Mouse (Mus musculus) lung, postnatal 0 days (tissue): ENCODE data around the gene Drd4. TPM values are rescaled to one million over a fixed set of nuclear protein-coding genes. Genes with fewer than 3 reads are reported as not detected.

Source experiments
- ATAC-seq: fragments of 200-750 bp; cut with Nextera tagmentation; 2 replicates; pipeline ENCODE4 v1.8.0; 2017; ENCODE audit warnings: moderate library complexity
- DNase-seq: peaks from one replicate; pipeline ENCODE4 v3.0.0-alpha.2; 2016; ENCODE audit warnings: low spot score
- H3K27ac ChIP-seq: fragments of 300-500 bp; sonication (generic); 2 replicates; pipeline ENCODE4 v1.5.1; 2014; ENCODE audit warnings: antibody characterized with exemption, mild to moderate bottlenecking, low read length, mixed read lengths
- H3K27me3 ChIP-seq: fragments of 300-500 bp; sonication (generic); replicated peaks from 2 replicates; pipeline ENCODE4 v1.6.1; 2014; ENCODE audit warnings: low read length, mixed read lengths; ENCODE audit not compliant: insufficient read depth
- H3K36me3 ChIP-seq: fragments of 300-500 bp; sonication (generic); 2 replicates; pipeline ENCODE4 v1.6.1; 2014; ENCODE audit warnings: low read length, mixed read lengths; ENCODE audit not compliant: insufficient read depth
- H3K4me1 ChIP-seq: fragments of 300-500 bp; sonication (generic); 2 replicates; pipeline ENCODE4 v1.6.1; 2014; ENCODE audit warnings: antibody characterized with exemption, low read depth, low read length, mixed read lengths; ENCODE audit not compliant: insufficient read depth
- H3K4me2 ChIP-seq: fragments of 300-500 bp; sonication (generic); replicated peaks from 2 replicates; pipeline ENCODE4 v1.6.1; 2014; ENCODE audit warnings: low read depth, mild to moderate bottlenecking, low read length, moderate library complexity, mixed read lengths
- H3K4me3 ChIP-seq: fragments of 300-500 bp; sonication (generic); 2 replicates; pipeline ENCODE4 v1.5.1; 2014; ENCODE audit warnings: low read depth, low read length
- H3K9ac ChIP-seq: fragments of 300-500 bp; sonication (generic); replicated peaks from 2 replicates; pipeline ENCODE4 v1.6.1; 2014; ENCODE audit warnings: low read depth, mild to moderate bottlenecking
- H3K9me3 ChIP-seq: fragments of 300-500 bp; sonication (generic); 2 replicates; pipeline ENCODE4 v1.6.1; 2016; ENCODE audit warnings: low read length, mixed read lengths
- CTCF ChIP-seq: IDR thresholded peaks from 2 replicates; pipeline ENCODE4 v1.5.1; 2016; ENCODE audit warnings: antibody characterized with exemption, mild to moderate bottlenecking
- EP300 ChIP-seq: IDR thresholded peaks from 2 replicates; pipeline ENCODE4 v1.6.1; 2016; ENCODE audit warnings: antibody characterized with exemption, mild to moderate bottlenecking, control low read depth
- WGBS: fragments of 180-500 bp; shearing (Covaris S2); extraction: QIAGEN DNeasy Blood & Tissue Kit; methylation state at CpG from one replicate; pipeline ENCODE4 v1.1.7; 2014; 5-methylcytosine and 5-hydroxymethylcytosine counted together
- polyA plus RNA-seq: library from polyadenylated mRNA; unstranded; fragments of >200 nt; fragmentation: Nextera tagmentation; extraction: Ambion mirVana; gene quantifications from 2 replicates; pipeline ENCODE4 v1.2.1, GENCODE M21; 2015

Gene Drd4
- polyA plus RNA-seq, 1 experiment from 2014 or later, result 0.12 TPM

- WGBS, result 27% methylated on average over 12 of the region's 12 CpGs
- H3K4me3 ChIP-seq, result peak overlapping the region; percentile 89; the same call in 1 of the 2 replicates
- ATAC-seq, result peak; percentile 44
Observed at GRCm38 (mm10) chr7:141264761-141265410, 26.9 kb upstream of the Drd4 start.

GRCm38 (mm10) chr7:141265411-141265738, 26.4 kb upstream of the Drd4 start:
- no peak for ATAC-seq
- H3K4me1 ChIP-seq, result peaks cover 9% of the 10 kb centered on the region; the same call in 1 of the 2 replicates

More at GRCm38 (mm10) chr7:141264761-141265410, 26.9 kb upstream of the Drd4 start:
- TF ChIP-seq EP300 (no peak), CTCF (peak; percentile 75)
- Histone ChIP-seq H3K9ac (no peak overlapping the region; the same call in 1 of the 2 replicates), H3K27ac (no peak overlapping the region), H3K4me2 (peak overlapping the region; percentile 72), H3K27me3 (no peaks in the 10 kb centered on the region), H3K36me3 (peaks cover 36% of the 10 kb centered on the region; the same call in 1 of the 2 replicates), H3K9me3 (no peaks in the 10 kb centered on the region), H3K4me1 (peaks cover 9% of the 10 kb centered on the region; the same call in 1 of the 2 replicates)
- peak; percentile 67 for DNase-seq

GRCm38 (mm10) chr7:141265739-141266561, 25.9 kb upstream of the Drd4 start, which contains the start of gene Irf7:
Gene Irf7, minus strand, starts transcription at chr7:141266481.
- Histone ChIP-seq H3K9me3 (no peaks in the 10 kb centered on the region), H3K36me3 (peaks cover 26% of the 10 kb centered on the region; the same call in 1 of the 2 replicates), H3K4me3 (peak within 1 kb of the TSS; percentile 89), H3K9ac (peak within 1 kb of the TSS; percentile 74), H3K27ac (peak within 1 kb of the TSS; percentile 90), H3K4me1 (peaks cover 9% of the 10 kb centered on the region; the same call in 1 of the 2 replicates), H3K4me2 (peak within 1 kb of the TSS; percentile 72), H3K27me3 (no peaks in the 10 kb centered on the region)
- 2% methylated on average over 25 of the region's 25 CpGs for WGBS
- ATAC-seq, result peak; percentile 91
- TF ChIP-seq EP300 (no peak), CTCF (no peak)
- peak; percentile 94 for DNase-seq

More at GRCm38 (mm10) chr7:141265411-141265738, 26.4 kb upstream of the Drd4 start:
- Histone ChIP-seq H3K9ac (no peak overlapping the region; the same call in 1 of the 2 replicates), H3K9me3 (no peaks in the 10 kb centered on the region), H3K4me3 (peak overlapping the region; percentile 89), H3K36me3 (peaks cover 32% of the 10 kb centered on the region; the same call in 1 of the 2 replicates), H3K27me3 (no peaks in the 10 kb centered on the region), H3K4me2 (peak overlapping the region; percentile 72), H3K27ac (no peak overlapping the region)
- WGBS, result 38% methylated on average over 11 of the region's 11 CpGs
- no peak for TF ChIP-seq EP300
- no peak for TF ChIP-seq CTCF
- DNase-seq, result no peak

GRCm38 (mm10) chr7:141268466-141269272, 23.1 kb upstream of the Drd4 start:
- H3K36me3 ChIP-seq, result no peaks in the 10 kb centered on the region
- H3K9ac ChIP-seq, result no peak overlapping the region
- H3K9me3 ChIP-seq, result no peaks in the 10 kb centered on the region
- TF ChIP-seq CTCF, result no peak
- no peak for TF ChIP-seq EP300
- peak overlapping the region; percentile 41 for H3K4me2 ChIP-seq
- H3K27me3 ChIP-seq, result no peaks in the 10 kb centered on the region
- H3K4me3 ChIP-seq, result peak overlapping the region; percentile 8; the same call in 1 of the 2 replicates
- ATAC-seq (peak; percentile 17), DNase-seq (peak; percentile 74)
- 56% methylated on average over 24 of the region's 24 CpGs for WGBS
- no peak overlapping the region for H3K27ac ChIP-seq
- peaks cover 9% of the 10 kb centered on the region; the same call in 1 of the 2 replicates for H3K4me1 ChIP-seq

GRCm38 (mm10) chr7:141269273-141269545, 22.6 kb upstream of the Drd4 start:
- TF ChIP-seq CTCF (no peak), EP300 (no peak)
- H3K4me3 ChIP-seq, result peak overlapping the region; percentile 8; the same call in 1 of the 2 replicates
- H3K4me2 ChIP-seq, result peak overlapping the region; percentile 41
- no peak overlapping the region for H3K9ac ChIP-seq
- no peaks in the 10 kb centered on the region for H3K36me3 ChIP-seq
- ATAC-seq (no peak), DNase-seq (no peak)
- no peaks in the 10 kb centered on the region for H3K27me3 ChIP-seq
- peaks cover 9% of the 10 kb centered on the region; the same call in 1 of the 2 replicates for H3K4me1 ChIP-seq
- no peak overlapping the region for H3K27ac ChIP-seq
- WGBS, result 62% methylated on average over 11 of the region's 14 CpGs
- no peaks in the 10 kb centered on the region for H3K9me3 ChIP-seq
